Mouse (Mus musculus) erythroid progenitor cell, adult 5-6 weeks (primary cell): ENCODE results near the gene Vsx1. TPM values are rescaled to one million over a fixed set of nuclear protein-coding genes. Genes with fewer than 3 reads are reported as not detected.

Experiments
- ATAC-seq: replicated peaks from 2 replicates; pipeline ENCODE4 v1.8.0; 2016; ENCODE audit warnings: moderate number of reproducible peaks, mild to moderate bottlenecking, moderate TSS enrichment, inconsistent platforms; ENCODE audit not compliant: poor library complexity, low FRiP score, severe bottlenecking
- total RNA-seq, 2 experiments: library from RNA; stranded (forward) in 1 of 2; stranded (reverse) in 1 of 2; fragments of 150-400 nt in 1 of 2; fragments of 186-747, 209-891 nt in 1 of 2; gene quantifications; 2 replicates each; pipeline versions ENCODE4 v1.2.3 to v1.2.4; 2015 to 2017; ENCODE audit warnings: low replicate concordance in 2 of 2

Vsx1 gene
- total RNA-seq, 2 experiments from 2014 or later = not detected

DNA sequence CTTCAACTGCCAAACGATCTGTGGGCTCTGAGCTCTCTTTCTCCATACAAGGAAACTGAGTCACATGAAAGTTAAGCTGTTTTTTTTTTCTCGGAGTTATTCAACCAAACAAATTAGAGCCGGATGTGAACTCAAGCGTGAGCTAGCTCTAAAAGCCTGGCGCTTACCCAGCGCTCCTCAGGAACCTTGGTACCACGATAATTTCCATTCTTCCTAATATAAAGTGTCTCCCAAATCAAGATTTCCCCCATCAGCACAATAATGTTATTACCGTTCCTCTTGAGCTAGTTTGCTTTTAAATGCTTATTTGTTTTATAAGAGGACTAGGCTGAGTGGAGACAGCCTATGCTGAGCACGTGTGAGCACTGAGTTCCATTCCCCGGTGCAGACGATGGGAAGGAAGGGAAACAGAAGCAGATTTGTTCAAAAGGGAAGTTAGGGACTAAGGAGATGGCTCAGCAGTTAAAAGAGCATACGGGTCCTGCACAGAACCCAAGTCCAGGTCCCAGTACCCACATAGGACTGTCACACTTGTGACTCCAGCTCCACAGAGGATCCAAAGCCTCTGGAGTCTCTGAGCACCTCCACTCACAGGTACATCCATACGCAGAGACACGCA lies 41.4 kb downstream of the Vsx1 start:
- ATAC-seq = no peak

- ATAC-seq = peak; percentile 79
Observed at GRCm38 (mm10) chr2:150646411-150647121, 42.6 kb downstream of the Vsx1 start.

DNA sequence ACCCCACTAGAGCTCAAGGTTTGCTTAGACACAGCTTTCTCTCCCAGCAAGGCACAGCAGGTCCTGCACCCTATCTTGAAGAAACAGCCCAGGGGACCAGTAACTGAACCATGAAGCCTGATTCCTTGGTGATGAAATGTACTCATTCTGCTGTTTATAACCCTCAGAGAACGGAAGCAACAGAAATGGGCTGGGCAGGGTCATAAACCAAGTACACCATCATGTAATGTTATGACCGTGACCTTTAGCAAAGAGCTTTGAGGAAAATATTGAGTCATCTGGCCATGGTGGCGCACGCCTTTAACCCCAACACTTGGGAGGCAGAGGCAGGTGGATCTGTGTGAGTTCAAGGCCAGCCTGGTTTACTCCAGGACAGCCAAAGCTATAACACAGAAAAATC lies 43.9 kb downstream of the Vsx1 start:
- ATAC-seq = no peak

GRCm38 (mm10) chr2:150643726-150644415 lies 45.3 kb downstream of the Vsx1 start:
- ATAC-seq = peak; percentile 48; the same call in 1 of the 2 replicates

GRCm38 (mm10) chr2:150643166-150643565 lies 46.0 kb downstream of the Vsx1 start:
- no peak for ATAC-seq

DNA sequence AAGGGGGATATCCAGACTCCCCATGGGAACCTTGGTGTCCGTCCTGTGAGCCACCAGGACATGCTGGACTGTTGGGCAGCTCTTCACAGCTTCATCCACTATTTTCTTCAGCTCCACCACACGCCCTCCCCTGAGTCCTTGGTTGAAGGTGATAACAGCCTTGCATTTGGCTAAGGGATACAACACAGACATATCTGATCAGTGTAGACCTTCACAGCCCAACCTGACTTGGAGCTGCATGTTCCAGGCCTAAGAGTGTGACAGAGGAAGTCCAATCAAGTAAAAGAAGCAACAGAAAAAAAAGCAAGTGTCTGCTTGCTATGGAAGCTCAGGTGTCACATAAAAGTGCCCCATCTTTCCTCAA lies 50.8 kb downstream of the Vsx1 start:
- peak; percentile 78 for ATAC-seq

GRCm38 (mm10) chr2:150637702-150638369 lies 51.3 kb downstream of the Vsx1 start:
- ATAC-seq = peak; percentile 25; the same call in 1 of the 2 replicates

DNA sequence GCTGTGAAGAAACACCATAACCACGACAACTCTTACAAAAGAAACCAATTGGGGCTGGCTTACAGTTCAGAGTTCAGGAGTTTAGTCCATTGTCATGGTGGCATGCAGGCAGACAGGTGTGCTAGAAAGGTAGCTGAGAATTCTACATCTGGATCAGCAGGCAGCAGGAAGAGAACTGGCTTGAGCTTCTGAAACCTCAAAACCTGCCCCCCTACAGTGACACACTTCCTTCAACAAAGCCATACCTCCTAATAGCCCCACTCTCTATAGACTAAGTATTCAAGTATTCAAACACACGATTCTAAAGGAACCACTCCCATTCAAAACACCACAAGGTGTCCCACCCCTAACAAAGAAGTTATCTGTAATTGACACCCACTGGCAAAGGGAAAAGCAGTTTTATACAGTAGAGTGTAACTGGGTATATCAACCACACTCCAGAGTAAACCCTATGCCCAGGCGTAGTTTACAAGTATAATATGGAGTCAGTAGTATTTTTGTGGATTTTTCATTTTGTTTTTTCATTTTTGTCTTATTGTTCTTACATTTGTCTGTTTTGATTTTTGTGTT lies 53.2 kb downstream of the Vsx1 start:
- peak; percentile 49; the same call in 1 of the 2 replicates for ATAC-seq

Other genes starting within 250 kb of the Vsx1 start
- gene Zfp442, start 237.9 kb downstream of the Vsx1 start, total RNA-seq (2015; ENCODE audit: low replicate concordance) = not detected in 2 replicates
- gene Zfp442, start 237.9 kb downstream of the Vsx1 start, total RNA-seq (2017; ENCODE audit: low replicate concordance) = 1.5 TPM in 1 of 2 replicates, not detected in the other
- not detected in 2 replicates for gene Zfp345, start 204.3 kb downstream of the Vsx1 start, total RNA-seq (2015; ENCODE audit: low replicate concordance)
- gene Zfp345, start 204.3 kb downstream of the Vsx1 start, total RNA-seq (2017; ENCODE audit: low replicate concordance) = not detected in 2 replicates
- 26.8 and 31.7 TPM in 2 replicates for gene Cst7, start 118.9 kb downstream of the Vsx1 start, total RNA-seq (2015; ENCODE audit: low replicate concordance)
- gene Cst7, start 118.9 kb downstream of the Vsx1 start, total RNA-seq (2017; ENCODE audit: low replicate concordance) = 10.7 and 24.7 TPM in 2 replicates
- 16.6 and 25.2 TPM in 2 replicates for gene Apmap, start 80.8 kb downstream of the Vsx1 start, total RNA-seq (2015; ENCODE audit: low replicate concordance)
- 18.1 and 35.9 TPM in 2 replicates for gene Apmap, start 80.8 kb downstream of the Vsx1 start, total RNA-seq (2017; ENCODE audit: low replicate concordance)
- 28.1 and 35.6 TPM in 2 replicates for gene Acss1, start 20.9 kb downstream of the Vsx1 start, total RNA-seq (2015; ENCODE audit: low replicate concordance)
- 34.8 and 43.3 TPM in 2 replicates for gene Acss1, start 20.9 kb downstream of the Vsx1 start, total RNA-seq (2017; ENCODE audit: low replicate concordance)
- gene Entpd6, start 59.7 kb upstream of the Vsx1 start, total RNA-seq (2015; ENCODE audit: low replicate concordance) = 1.1 and 1.7 TPM in 2 replicates
- gene Entpd6, start 59.7 kb upstream of the Vsx1 start, total RNA-seq (2017; ENCODE audit: low replicate concordance) = 1.7 TPM in 1 of 2 replicates, not detected in the other
- gene Pygb, start 97.4 kb upstream of the Vsx1 start, total RNA-seq (2015; ENCODE audit: low replicate concordance) = 2.1 and 3.6 TPM in 2 replicates
- gene Pygb, start 97.4 kb upstream of the Vsx1 start, total RNA-seq (2017; ENCODE audit: low replicate concordance) = 3.6 and 7.3 TPM in 2 replicates
- 7.2 and 29.8 TPM in 2 replicates for gene Abhd12, start 215.4 kb upstream of the Vsx1 start, total RNA-seq (2015; ENCODE audit: low replicate concordance)
- 18.1 and 19.9 TPM in 2 replicates for gene Abhd12, start 215.4 kb upstream of the Vsx1 start, total RNA-seq (2017; ENCODE audit: low replicate concordance)
- gene Gins1, start 216.0 kb upstream of the Vsx1 start, total RNA-seq (2015; ENCODE audit: low replicate concordance) = 29.8 and 64.2 TPM in 2 replicates
- gene Gins1, start 216.0 kb upstream of the Vsx1 start, total RNA-seq (2017; ENCODE audit: low replicate concordance) = 66.7 and 67.6 TPM in 2 replicates